Mouse (Mus musculus): Measurements from ENCODE around the gene Rab1b. TPM values are rescaled to one million over a fixed set of nuclear protein-coding genes. Genes with fewer than 3 reads are reported as not detected.

The Rab1b gene
- polyA plus RNA-seq, 1 experiment from 2014 or later = 240 TPM

GRCm38 (mm10) chr19:5094746-5095417 is 12.0 kb downstream of the Rab1b start:
- TF ChIP-seq EP300 (IDR thresholded peaks at IDR 0.05) = no peak
- no peak for TF ChIP-seq CTCF (IDR thresholded peaks at IDR 0.05)
- WGBS = 40% methylated on average over 11 of the region's 11 CpGs
- H3K4me3 ChIP-seq (ENCODE audit: low read depth, low read length) = no peak overlapping the region

DNA sequence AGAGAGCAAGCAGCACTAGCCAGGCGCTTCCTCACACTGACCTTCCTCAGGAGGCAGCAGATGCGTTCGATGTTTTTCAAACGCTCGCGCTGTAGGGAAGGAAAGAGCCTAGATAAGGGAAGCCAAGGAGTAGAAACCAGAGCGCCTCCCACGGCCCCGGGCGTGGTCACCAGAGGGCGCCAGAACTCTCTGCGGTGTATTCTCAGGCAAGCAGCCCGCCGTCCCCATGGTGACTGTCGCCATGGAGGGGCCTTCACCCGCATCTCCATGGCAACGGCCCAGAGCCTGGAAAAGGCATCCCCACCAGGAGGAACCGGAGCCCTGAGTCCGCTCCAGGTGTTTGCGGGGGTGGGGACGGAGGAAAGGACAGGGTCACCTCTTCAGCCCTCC is 12.6 kb downstream of the Rab1b start:
- no peak overlapping the region for H3K27ac ChIP-seq (ENCODE audit: low read length)
- H3K9me3 ChIP-seq (ENCODE audit: low read length) = no peaks in the 10 kb centered on the region
- H3K4me3 ChIP-seq (ENCODE audit: low read depth, low read length) = no peak overlapping the region
- WGBS = under 1% methylated on average over 19 of the region's 21 CpGs
- no peak overlapping the region for H3K9ac ChIP-seq (replicated peaks; ENCODE audit: low read depth)
- TF ChIP-seq EP300 (IDR thresholded peaks at IDR 0.05) (no peak), CTCF (IDR thresholded peaks at IDR 0.05) (peak; percentile 91)
- no peak overlapping the region for H3K4me2 ChIP-seq (replicated peaks; ENCODE audit: low read depth, low read length)
- H3K4me1 ChIP-seq (ENCODE audit: insufficient read depth, low read depth, low read length) = peaks cover 4% of the 10 kb centered on the region
- peaks cover 16% of the 10 kb centered on the region; the same call in 1 of the 2 replicates for H3K36me3 ChIP-seq (ENCODE audit: insufficient read depth, low read length)
- ATAC-seq = peak; percentile 79
- H3K27me3 ChIP-seq (replicated peaks; ENCODE audit: insufficient read depth, low read length) = no peaks in the 10 kb centered on the region
- DNase-seq (ENCODE audit: low spot score) = peak; percentile 93

More at GRCm38 (mm10) chr19:5094746-5095417, 12.0 kb downstream of the Rab1b start:
- no peak for DNase-seq (ENCODE audit: low spot score)
- Histone ChIP-seq H3K4me1 (ENCODE audit: insufficient read depth, low read depth, low read length) (peaks cover 4% of the 10 kb centered on the region; the same call in 1 of the 2 replicates), H3K27me3 (replicated peaks; ENCODE audit: insufficient read depth, low read length) (no peaks in the 10 kb centered on the region), H3K36me3 (ENCODE audit: insufficient read depth, low read length) (peaks cover 13% of the 10 kb centered on the region; the same call in 1 of the 2 replicates), H3K4me2 (replicated peaks; ENCODE audit: low read depth, low read length) (no peak overlapping the region), H3K9ac (replicated peaks; ENCODE audit: low read depth) (no peak overlapping the region), H3K27ac (ENCODE audit: low read length) (no peak overlapping the region), H3K9me3 (ENCODE audit: low read length) (no peaks in the 10 kb centered on the region)
- 0 out of 2 replicates have a peak, but pooled peaks have one; percentile 2 for ATAC-seq

DNA sequence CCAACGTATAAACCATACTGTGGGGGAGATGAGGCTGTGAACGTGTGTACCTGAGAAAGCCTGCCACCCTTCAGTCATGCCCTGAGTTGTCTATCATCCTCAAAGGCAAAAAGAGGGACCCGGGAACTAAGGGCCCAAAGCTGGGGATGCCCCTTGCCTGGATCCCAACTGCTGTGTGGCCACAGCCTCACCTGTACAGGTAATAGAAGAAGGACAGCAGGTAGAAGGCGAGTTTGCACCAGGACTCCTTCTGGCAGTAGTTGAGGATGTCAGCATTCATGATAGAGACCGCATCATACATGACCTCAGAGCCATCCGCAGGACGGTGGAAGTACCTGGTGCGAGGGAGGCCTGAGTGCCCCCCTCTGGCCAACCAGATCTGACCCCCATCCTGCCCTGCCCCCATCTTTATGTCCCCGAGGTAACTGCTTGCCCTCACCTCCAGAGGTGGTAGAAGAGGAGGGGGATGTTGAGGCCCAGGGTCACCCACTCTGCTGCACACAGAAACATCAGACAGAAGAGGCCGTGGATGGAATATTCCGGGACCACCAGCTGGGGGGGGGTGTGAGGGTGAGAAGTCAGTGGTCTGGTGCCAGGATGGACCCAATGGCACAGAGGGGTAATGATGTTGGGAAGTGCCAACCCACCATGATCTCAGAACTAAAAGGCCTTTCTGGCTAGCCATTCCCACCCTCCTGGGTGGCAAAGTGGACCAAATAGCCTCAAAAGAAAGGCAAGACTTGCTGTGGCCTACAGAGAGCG is 13.2 kb downstream of the Rab1b start:
- H3K9ac ChIP-seq (replicated peaks; ENCODE audit: low read depth) = no peak overlapping the region
- peaks cover 16% of the 10 kb centered on the region; the same call in 1 of the 2 replicates for H3K36me3 ChIP-seq (ENCODE audit: insufficient read depth, low read length)
- H3K4me2 ChIP-seq (replicated peaks; ENCODE audit: low read depth, low read length) = no peak overlapping the region
- H3K27me3 ChIP-seq (replicated peaks; ENCODE audit: insufficient read depth, low read length) = no peaks in the 10 kb centered on the region
- DNase-seq (ENCODE audit: low spot score) = no peak
- TF ChIP-seq EP300 (IDR thresholded peaks at IDR 0.05) = no peak
- TF ChIP-seq CTCF (IDR thresholded peaks at IDR 0.05) = no peak
- peaks cover 4% of the 10 kb centered on the region for H3K4me1 ChIP-seq (ENCODE audit: insufficient read depth, low read depth, low read length)
- ATAC-seq = no peak
- H3K4me3 ChIP-seq (ENCODE audit: low read depth, low read length) = no peak overlapping the region
- no peak overlapping the region for H3K27ac ChIP-seq (ENCODE audit: low read length)
- WGBS = 67% methylated on average over 12 of the region's 12 CpGs
- H3K9me3 ChIP-seq (ENCODE audit: low read length) = no peaks in the 10 kb centered on the region

DNA sequence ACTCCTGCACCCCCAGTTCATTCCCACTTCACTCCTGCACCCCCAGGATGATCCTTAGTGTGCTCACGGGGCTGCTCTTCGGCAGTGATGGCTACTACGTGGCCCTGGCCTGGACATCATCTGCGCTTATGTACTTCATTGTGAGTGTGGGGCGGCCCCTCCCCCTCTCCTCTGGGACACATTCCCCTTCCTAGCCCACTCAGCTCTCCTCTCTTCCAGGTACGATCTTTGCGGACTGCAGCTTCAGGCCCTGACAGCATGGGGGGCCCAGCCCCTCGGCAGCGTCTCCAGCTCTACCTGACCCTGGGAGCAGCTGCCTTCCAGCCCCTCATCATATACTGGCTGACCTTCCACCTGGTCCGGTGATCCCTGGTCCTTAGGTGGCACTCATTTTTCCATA is 14.8 kb downstream of the Rab1b start:
- Histone ChIP-seq H3K4me3 (ENCODE audit: low read depth, low read length) (no peak overlapping the region), H3K36me3 (ENCODE audit: insufficient read depth, low read length) (peaks cover 16% of the 10 kb centered on the region; the same call in 1 of the 2 replicates), H3K9me3 (ENCODE audit: low read length) (no peaks in the 10 kb centered on the region), H3K27ac (ENCODE audit: low read length) (no peak overlapping the region), H3K4me2 (replicated peaks; ENCODE audit: low read depth, low read length) (no peak overlapping the region), H3K27me3 (replicated peaks; ENCODE audit: insufficient read depth, low read length) (no peaks in the 10 kb centered on the region), H3K4me1 (ENCODE audit: insufficient read depth, low read depth, low read length) (no peaks in the 10 kb centered on the region; the same call in 1 of the 2 replicates), H3K9ac (replicated peaks; ENCODE audit: low read depth) (no peak overlapping the region)
- no peak for TF ChIP-seq CTCF (IDR thresholded peaks at IDR 0.05)
- no peak for TF ChIP-seq EP300 (IDR thresholded peaks at IDR 0.05)
- ATAC-seq (no peak), DNase-seq (ENCODE audit: low spot score) (no peak)
- WGBS = 89% methylated on average over 10 of the region's 10 CpGs

DNA sequence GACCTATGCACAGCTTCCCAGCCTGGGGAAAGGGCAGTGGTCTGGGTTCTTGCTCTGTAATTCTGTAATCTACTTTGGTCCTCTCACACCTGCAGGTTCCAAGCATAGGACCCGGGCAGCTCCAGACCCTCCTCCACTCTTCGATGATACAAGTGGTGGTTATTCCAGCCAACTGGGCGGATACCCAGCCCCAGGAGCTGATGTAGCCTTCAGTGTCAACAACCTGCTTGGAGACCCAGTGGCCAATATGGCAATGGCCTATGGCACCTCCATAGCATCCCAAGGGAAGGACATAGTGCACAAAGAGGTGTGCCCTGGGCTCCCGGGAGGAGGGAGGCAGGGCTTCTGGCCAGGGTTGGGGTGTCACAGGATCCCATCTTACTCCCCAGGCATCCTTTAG is 17.5 kb downstream of the Rab1b start:
- 91% methylated on average over 4 of the region's 4 CpGs for WGBS

More for the DNA sequence above, 17.5 kb downstream of the Rab1b start:
- H3K27me3 ChIP-seq (replicated peaks; ENCODE audit: insufficient read depth, low read length) = peaks cover 19% of the 10 kb centered on the region
- no peaks in the 10 kb centered on the region for H3K9me3 ChIP-seq (ENCODE audit: low read length)
- H3K27ac ChIP-seq (ENCODE audit: low read length) = no peak overlapping the region
- ATAC-seq (no peak), DNase-seq (ENCODE audit: low spot score) (no peak)
- H3K4me2 ChIP-seq (replicated peaks; ENCODE audit: low read depth, low read length) = peak overlapping the region; percentile 93; the same call in 1 of the 2 replicates
- H3K4me1 ChIP-seq (ENCODE audit: insufficient read depth, low read depth, low read length) = no peaks in the 10 kb centered on the region; the same call in 1 of the 2 replicates
- no peak for TF ChIP-seq EP300 (IDR thresholded peaks at IDR 0.05)
- TF ChIP-seq CTCF (IDR thresholded peaks at IDR 0.05) = no peak
- H3K9ac ChIP-seq (replicated peaks; ENCODE audit: low read depth) = no peak overlapping the region
- peaks cover 16% of the 10 kb centered on the region; the same call in 1 of the 2 replicates for H3K36me3 ChIP-seq (ENCODE audit: insufficient read depth, low read length)
- H3K4me3 ChIP-seq (ENCODE audit: low read depth, low read length) = peak overlapping the region; percentile 73; the same call in 1 of the 2 replicates

Data from lung, postnatal 0 days (tissue).